In the genomic region with DNA sequence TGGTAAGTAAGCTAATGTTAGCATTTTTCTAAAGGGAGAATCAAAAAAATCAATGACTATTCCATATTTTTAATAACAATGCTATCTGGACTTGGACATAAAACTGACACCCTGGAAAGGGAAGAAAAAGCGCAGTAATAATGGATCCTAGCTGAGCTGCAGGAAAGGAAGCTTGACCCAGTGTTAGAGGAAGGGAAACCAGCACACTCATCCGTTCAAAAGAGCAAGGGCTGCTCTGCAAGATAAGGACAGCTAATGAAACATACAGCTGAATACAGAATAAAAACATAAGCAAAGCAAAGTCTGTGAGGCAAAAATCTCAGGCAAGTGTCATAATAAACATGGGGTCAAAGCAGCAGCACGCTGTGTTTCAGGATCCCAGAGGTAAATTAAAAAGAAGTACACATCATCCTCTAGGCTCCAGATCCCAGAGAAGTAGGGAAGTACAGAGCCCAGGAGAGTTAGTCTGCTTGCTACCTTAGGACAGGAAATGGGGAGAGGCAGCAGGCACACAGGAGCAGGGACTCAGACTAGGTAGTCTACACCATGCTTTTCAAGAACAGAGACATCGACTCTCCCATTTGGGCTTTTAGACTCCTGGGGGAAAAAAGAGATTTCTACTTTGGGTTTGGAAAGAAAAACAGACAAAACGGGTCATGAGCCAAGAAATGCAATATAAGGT, we compare ENCODE assay signal across 17 mouse cellular contexts.
"Had no signal": no experiment of that assay in that cellular context is flagged by ENCODE, and none has a peak within 500 bp of the region (broad histone marks: within the 10 kb centered on the region; RNA-seq: fewer than 3 reads in every experiment).

No protein-coding gene starts in this region.

- H3K4me2 ChIP-seq: limb, embryonic 15.5 days; liver, embryonic 12.5 days; neural tube, embryonic 15.5 days had no signal

- H3K4me1 ChIP-seq: limb, embryonic 15.5 days; midbrain, embryonic 10.5 days; neural tube, embryonic 15.5 days had no signal

- H3K9me3 ChIP-seq: limb, embryonic 15.5 days; liver, embryonic 12.5 days; midbrain, embryonic 10.5 days; neural tube, embryonic 15.5 days had no signal

- H3K9ac ChIP-seq: limb, embryonic 15.5 days; liver, embryonic 12.5 days; neural tube, embryonic 15.5 days had no signal

- H3K27ac ChIP-seq: limb, embryonic 15.5 days; liver, embryonic 12.5 days; midbrain, embryonic 10.5 days; neural tube, embryonic 15.5 days; stomach, postnatal 0 days had no signal

- H3K4me3 ChIP-seq: limb, embryonic 15.5 days; liver, embryonic 12.5 days; midbrain, embryonic 10.5 days; myocyte; neural tube, embryonic 15.5 days had no signal

- DNase-seq: kidney, adult 8-10 months; kidney, postnatal 36 days; layer of hippocampus, adult 9-11 months; layer of hippocampus, postnatal 36 days; lung, adult 18-20 months; lung, postnatal 4 days; midbrain, embryonic 14.5 days; right cerebral cortex, adult 18-20 months; thymus, postnatal 14 days had no signal

- H3K27me3 ChIP-seq: limb, embryonic 15.5 days; liver, embryonic 12.5 days; neural tube, embryonic 15.5 days had no signal

- ATAC-seq: intestine, postnatal 0 days; liver, embryonic 12.5 days; lung, postnatal 0 days had no signal

- H3K36me3 ChIP-seq: limb, embryonic 15.5 days; midbrain, embryonic 10.5 days; neural tube, embryonic 15.5 days had no signal
